In genomic region chrX:105080096-105080495, GRCm38 (mm10) we compare ENCODE assay signal across 8 mouse cellular contexts. TPM values are rescaled to one million over a fixed set of nuclear protein-coding genes. Genes with fewer than 3 reads are reported as not detected.
DNase-seq lines count a peak whose midpoint lies in the region; ATAC-seq and TF ChIP-seq lines count a peak whose summit lies in the region.

No protein-coding gene starts in this region.

- H3K36me3 ChIP-seq in heart, embryonic 12.5 days = peaks cover 11% of the 10 kb centered on the region; the same call in 1 of the 2 replicates
- H3K36me3 ChIP-seq in G1E (replicated peaks) = peaks cover 17% of the 10 kb centered on the region
- H3K36me3 ChIP-seq in hindbrain, embryonic 11.5 days (ENCODE audit: control insufficient read depth, insufficient read depth, low read length) = no peaks in the 10 kb centered on the region

- H3K27me3 ChIP-seq in heart, embryonic 12.5 days (replicated peaks) = no peaks in the 10 kb centered on the region
- no peaks in the 10 kb centered on the region for H3K27me3 ChIP-seq in G1E (ENCODE audit: insufficient read depth, low read length)
- H3K27me3 ChIP-seq in hindbrain, embryonic 11.5 days (ENCODE audit: control insufficient read depth, insufficient read depth, low read length) = no peaks in the 10 kb centered on the region

- H3K27ac ChIP-seq in heart, embryonic 12.5 days (ENCODE audit: poor library complexity, severe bottlenecking) = no peak overlapping the region
- no peak overlapping the region for H3K27ac ChIP-seq in hindbrain, embryonic 11.5 days (ENCODE audit: low read depth, low read length)

- peak overlapping the region; percentile 79 for H3K4me2 ChIP-seq in heart, embryonic 12.5 days
- peak overlapping the region; percentile 49 for H3K4me2 ChIP-seq in hindbrain, embryonic 11.5 days (replicated peaks; ENCODE audit: low read depth, low read length)

- no peaks in the 10 kb centered on the region for H3K9me3 ChIP-seq in heart, embryonic 12.5 days (replicated peaks)
- no peaks in the 10 kb centered on the region for H3K9me3 ChIP-seq in G1E (replicated peaks)
- H3K9me3 ChIP-seq in hindbrain, embryonic 11.5 days (ENCODE audit: control insufficient read depth, low read length) = no peaks in the 10 kb centered on the region

- peak overlapping the region; percentile 57 for H3K4me3 ChIP-seq in heart, embryonic 12.5 days
- peak overlapping the region; percentile 68 for H3K4me3 ChIP-seq in G1E (ENCODE audit: low read depth, low read length)
- H3K4me3 ChIP-seq in hindbrain, embryonic 11.5 days (ENCODE audit: low read depth, low read length) = peak overlapping the region; percentile 52

- ATAC-seq in heart, embryonic 12.5 days (ENCODE audit: insufficient number of reproducible peaks, low FRiP score) = no peak
- no peak for ATAC-seq in G1E (ENCODE audit: extremely low read depth, insufficient number of reproducible peaks, low FRiP score, poor library complexity, severe bottlenecking)
- ATAC-seq in hindbrain, embryonic 11.5 days (ENCODE audit: low FRiP score) = no peak
- peak; percentile 12; the same call in 1 of the 2 replicates for ATAC-seq in megakaryocyte progenitor cell, adult 5-6 weeks (replicated peaks; ENCODE audit: poor library complexity)
- no peak for ATAC-seq in cerebellum, adult (ENCODE audit: insufficient number of reproducible peaks, low FRiP score, low TSS enrichment)

- 7% methylated on average over 8 of the region's 8 CpGs for WGBS in heart, embryonic 12.5 days
- WGBS in hindbrain, embryonic 11.5 days = 14% methylated on average over 8 of the region's 8 CpGs

- peak overlapping the region; percentile 62 for H3K9ac ChIP-seq in heart, embryonic 12.5 days
- peak overlapping the region; percentile 45; the same call in 1 of the 2 replicates for H3K9ac ChIP-seq in hindbrain, embryonic 11.5 days (ENCODE audit: low read depth, low read length)

- no peak for DNase-seq in heart, postnatal 14 days
- DNase-seq in G1E (ENCODE audit: low spot score) = no peak
- no peak for DNase-seq in hindbrain, embryonic 11.5 days (ENCODE audit: low spot score)
- DNase-seq in thymus, postnatal 10 days (ENCODE audit: low spot score in 2 of 2) = no peak
- DNase-seq in adrenal gland, postnatal 14 days = no peak

- H3K4me1 ChIP-seq in heart, embryonic 12.5 days (replicated peaks) = peaks cover 3% of the 10 kb centered on the region; the same call in 1 of the 2 replicates
- peaks cover 3% of the 10 kb centered on the region; the same call in 1 of the 2 replicates for H3K4me1 ChIP-seq in G1E (ENCODE audit: insufficient read depth, low read depth, low read length)
- H3K4me1 ChIP-seq in hindbrain, embryonic 11.5 days (replicated peaks; ENCODE audit: control insufficient read depth, insufficient read depth, low read length) = no peaks in the 10 kb centered on the region

- no peak for TF ChIP-seq CTCF in G1E (IDR thresholded peaks at IDR 0.05; ENCODE audit: low read depth, low read length)

- intact Hi-C loops in heart, postnatal 14 days (cut with DNase I) = no loop called here

RNA-seq across cellular contexts. Expression of gene Pbdc1, which starts 0.5 kb away (rescaled TPM):
- polyA plus RNA-seq in heart, embryonic 12.5 days (2016; fragmentation: Nextera tagmentation; extraction: Ambion mirVana) = 40.5 and 41.7 TPM in 2 replicates
- 1 to 10 TPM; 7.1 to 7.3 TPM for total RNA-seq in heart, postnatal 14 days (2021)
- total RNA-seq in G1E (2014; fragmentation: Nextera tagmentation) (33.4 and 38.5 TPM in 2 replicates), G1E (2017) (63.3 and 67.0 TPM in 2 replicates)
- polyA plus RNA-seq in G1E (2012) = 3.7 and 9.9 TPM in 2 replicates
- 61.0 and 67.8 TPM in 2 replicates for polyA plus RNA-seq in hindbrain, embryonic 11.5 days (2014; fragmentation: Nextera tagmentation; extraction: Ambion mirVana)
- total RNA-seq in megakaryocyte progenitor cell, adult 5-6 weeks (2015) = 50.8 and 52.7 TPM in 2 replicates
- 56.9 and 58.4 TPM in 2 replicates for total RNA-seq in megakaryocyte progenitor cell, adult 5-6 weeks (2017)
- 17.5 and 17.8 TPM in 2 replicates for total RNA-seq in adrenal gland, postnatal 14 days (2021)

RNA-seq across cellular contexts. Expression of gene Magee1, which starts 40.1 kb away (rescaled TPM):
- 17.1 and 17.6 TPM in 2 replicates for polyA plus RNA-seq in heart, embryonic 12.5 days (2016; fragmentation: Nextera tagmentation; extraction: Ambion mirVana)
- total RNA-seq in heart, postnatal 14 days (2021) = 1 to 10 TPM; 5.3 to 5.9 TPM
- total RNA-seq in G1E (2014; fragmentation: Nextera tagmentation) = 0.68 and 0.87 TPM in 2 replicates
- total RNA-seq in G1E (2017) = 0.23 and 0.38 TPM in 2 replicates
- 0.28 and 0.30 TPM in 2 replicates for polyA plus RNA-seq in G1E (2012)
- 27.0 and 30.3 TPM in 2 replicates for polyA plus RNA-seq in hindbrain, embryonic 11.5 days (2014; fragmentation: Nextera tagmentation; extraction: Ambion mirVana)
- total RNA-seq in megakaryocyte progenitor cell, adult 5-6 weeks (2015) = 0.54 and 0.89 TPM in 2 replicates
- total RNA-seq in megakaryocyte progenitor cell, adult 5-6 weeks (2017) = 0.37 and 0.84 TPM in 2 replicates
- total RNA-seq in adrenal gland, postnatal 14 days (2021) = 11.2 and 12.5 TPM in 2 replicates
